Mouse (Mus musculus) limb, embryonic 10.5 days (tissue): Measurements from ENCODE around the gene Dgcr2. TPM values are rescaled to one million over a fixed set of nuclear protein-coding genes. Genes with fewer than 3 reads are reported as not detected.

Source experiments
- DNase-seq: peaks from one replicate; pipeline ENCODE4 v3.0.0-alpha.2; 2017; ENCODE audit warnings: low spot score
- H3K27ac ChIP-seq: fragments of 300-500 bp; sonication (generic); 2 replicates; pipeline ENCODE4 v1.5.1; 2016; ENCODE audit warnings: mild to moderate bottlenecking
- H3K27me3 ChIP-seq: fragments of 300-500 bp; sonication (generic); 2 replicates; pipeline ENCODE4 v1.6.1; 2016; ENCODE audit warnings: low read depth, mild to moderate bottlenecking; ENCODE audit not compliant: poor library complexity, severe bottlenecking
- H3K36me3 ChIP-seq: fragments of 300-500 bp; sonication (generic); 2 replicates; pipeline ENCODE4 v1.6.1; 2016; ENCODE audit warnings: mild to moderate bottlenecking, moderate library complexity
- H3K4me1 ChIP-seq: fragments of 300-500 bp; sonication (generic); 2 replicates; pipeline ENCODE4 v1.6.1; 2016
- H3K4me3 ChIP-seq: fragments of 300-500 bp; sonication (generic); 2 replicates; pipeline ENCODE4 v1.5.1; 2016; ENCODE audit warnings: mild to moderate bottlenecking, moderate library complexity
- H3K9me3 ChIP-seq: fragments of 300-500 bp; sonication (generic); replicated peaks from 2 replicates; pipeline ENCODE4 v1.6.1; 2016; ENCODE audit warnings: mild to moderate bottlenecking
- WGBS: fragments of 180-500 bp; shearing (Covaris S2); methylation state at CpG from one replicate; pipeline ENCODE4 v1.1.7; 2016; 5-methylcytosine and 5-hydroxymethylcytosine counted together
- polyA plus RNA-seq: library from polyadenylated mRNA; unstranded; fragments of >200 nt; fragmentation: Nextera tagmentation; extraction: Ambion mirVana; gene quantifications from 2 replicates; pipeline ENCODE4 v1.2.1, GENCODE M21; 2016

Dgcr2 gene
- polyA plus RNA-seq, 1 experiment from 2014 or later, result 116 TPM

DNA sequence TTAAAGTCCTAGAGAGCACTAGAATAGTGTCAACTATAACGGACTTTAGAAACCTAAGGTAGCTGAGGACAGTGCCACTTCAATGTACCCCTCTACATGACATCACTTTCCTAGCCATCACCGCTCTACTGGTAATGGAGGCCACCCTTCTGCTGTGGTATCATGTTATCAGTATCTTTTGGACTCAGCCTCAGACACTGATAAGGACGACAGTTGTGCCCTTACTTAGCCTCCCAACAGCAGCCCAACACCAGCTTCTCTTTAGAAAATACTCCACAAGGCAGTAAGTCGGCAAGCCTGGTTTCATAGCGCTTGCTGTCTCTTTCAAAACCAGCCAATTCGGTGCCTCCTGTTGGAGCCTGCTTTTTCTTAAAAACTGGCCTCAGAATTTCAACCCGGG, 63.8 kb downstream of the Dgcr2 start:
- Histone ChIP-seq H3K36me3 (peaks cover 4% of the 10 kb centered on the region; the same call in 1 of the 2 replicates), H3K4me1 (peaks cover 50% of the 10 kb centered on the region), H3K4me3 (peak overlapping the region; percentile 79), H3K27me3 (peaks cover 85% of the 10 kb centered on the region), H3K27ac (no peak overlapping the region; the same call in 1 of the 2 replicates), H3K9me3 (no peaks in the 10 kb centered on the region)
- no peak for DNase-seq
- WGBS, result 56% methylated on average over 7 of the region's 7 CpGs

DNA sequence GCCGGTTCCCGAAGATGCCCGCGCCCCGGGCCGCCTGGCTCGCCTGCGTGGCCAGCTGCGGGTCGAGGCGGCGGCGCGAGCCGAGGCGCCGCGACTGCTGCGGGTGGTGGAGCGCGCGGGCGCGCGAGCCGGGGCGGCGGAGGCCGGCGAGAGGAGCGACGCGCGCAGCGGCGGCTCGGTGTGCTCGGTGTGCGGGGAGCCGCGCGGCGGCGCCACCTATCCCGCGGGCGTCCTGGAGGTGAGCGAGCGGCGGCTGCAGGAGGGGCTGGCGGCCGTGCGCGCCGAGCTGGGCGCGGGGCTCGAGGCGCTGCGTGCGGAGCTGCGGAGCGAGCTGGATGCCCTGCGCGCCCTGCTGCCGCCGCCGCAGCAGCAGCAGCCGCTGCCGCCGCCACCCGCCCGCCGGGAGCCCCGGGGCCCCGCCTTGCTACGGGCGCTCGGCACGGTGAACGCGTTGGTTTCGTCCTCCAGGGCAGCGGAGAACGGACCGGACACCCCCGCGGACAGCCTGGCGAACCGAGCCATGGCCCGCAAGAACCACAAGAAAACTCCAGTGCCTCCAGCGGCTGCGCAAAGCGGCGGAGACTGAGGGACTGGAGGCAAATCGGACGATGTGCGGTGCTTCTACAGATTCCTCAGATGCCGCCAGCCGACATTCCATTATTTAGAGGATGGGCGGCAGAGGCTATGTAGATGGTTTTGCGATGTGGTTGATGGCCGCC, 64.5 kb downstream of the Dgcr2 start:
- H3K27me3 ChIP-seq, result peaks cover 88% of the 10 kb centered on the region
- H3K9me3 ChIP-seq, result no peaks in the 10 kb centered on the region
- peaks cover 57% of the 10 kb centered on the region for H3K4me1 ChIP-seq
- WGBS, result 7% methylated on average over 103 of the region's 103 CpGs
- H3K4me3 ChIP-seq, result peak overlapping the region; percentile 79
- peaks cover 4% of the 10 kb centered on the region; the same call in 1 of the 2 replicates for H3K36me3 ChIP-seq
- H3K27ac ChIP-seq, result peak overlapping the region; percentile 91
- DNase-seq, result peak; percentile 73

DNA sequence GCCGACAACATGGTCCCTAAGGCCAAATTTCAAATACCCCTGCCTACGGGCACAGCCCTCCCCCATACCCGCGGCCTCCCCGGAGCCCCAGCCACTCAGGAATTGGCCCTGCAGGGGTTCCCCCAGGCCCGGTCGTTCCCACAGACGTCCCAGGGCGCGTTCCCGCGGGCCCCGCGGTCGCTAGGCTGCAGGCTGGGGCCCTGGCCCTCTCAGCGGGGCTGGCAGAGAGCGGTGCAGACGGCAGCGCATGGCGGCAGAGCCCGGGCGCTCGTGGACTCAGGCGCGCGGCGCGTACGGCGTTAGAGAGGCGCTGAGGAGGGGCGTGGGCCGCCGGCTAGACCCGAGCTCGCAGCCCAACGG, 65.1 kb downstream of the Dgcr2 start:
- WGBS, result under 1% methylated on average over 37 of the region's 37 CpGs

DNA sequence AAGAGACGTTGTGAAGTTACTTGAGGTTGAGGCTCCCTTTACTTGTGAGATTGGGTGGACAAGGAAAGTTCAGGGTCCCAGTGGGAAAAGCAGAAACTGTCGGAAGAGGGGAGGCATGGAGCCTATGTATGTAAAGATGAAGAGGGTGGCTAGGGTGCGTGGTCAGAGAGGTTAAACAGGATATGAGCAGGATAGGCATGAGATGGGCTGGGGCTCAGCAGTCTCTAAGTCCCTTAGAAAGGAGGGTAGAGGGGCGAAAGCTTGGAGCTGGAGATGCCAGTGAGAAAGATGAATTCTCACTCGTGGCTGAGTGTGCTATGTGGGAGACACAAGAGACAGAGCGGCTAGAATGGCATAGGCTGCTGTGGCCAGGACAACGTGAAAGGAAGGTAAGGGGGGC, 65.5 kb downstream of the Dgcr2 start, which contains the start of gene B830017H08Rik:
B830017H08Rik (plus strand) TSS at position 301 of the 400 bp plus-strand sequence.
- DNase-seq, result no peak
- no peaks in the 10 kb centered on the region for H3K9me3 ChIP-seq
- H3K4me3 ChIP-seq, result peak within 1 kb of the TSS; percentile 79
- H3K27me3 ChIP-seq, result peaks cover 89% of the 10 kb centered on the region
- peak within 1 kb of the TSS; percentile 91 for H3K27ac ChIP-seq
- H3K36me3 ChIP-seq, result peaks cover 2% of the 10 kb centered on the region; the same call in 1 of the 2 replicates
- H3K4me1 ChIP-seq, result peaks cover 67% of the 10 kb centered on the region
- WGBS, result 30% methylated on average over 7 of the region's 7 CpGs

More for the DNA sequence above, 65.1 kb downstream of the Dgcr2 start:
- Histone ChIP-seq H3K9me3 (no peaks in the 10 kb centered on the region), H3K4me1 (peaks cover 62% of the 10 kb centered on the region), H3K27ac (peak overlapping the region; percentile 91), H3K27me3 (peaks cover 88% of the 10 kb centered on the region), H3K4me3 (peak overlapping the region; percentile 79), H3K36me3 (peaks cover 4% of the 10 kb centered on the region; the same call in 1 of the 2 replicates)
- DNase-seq, result peak; percentile 74

DNA sequence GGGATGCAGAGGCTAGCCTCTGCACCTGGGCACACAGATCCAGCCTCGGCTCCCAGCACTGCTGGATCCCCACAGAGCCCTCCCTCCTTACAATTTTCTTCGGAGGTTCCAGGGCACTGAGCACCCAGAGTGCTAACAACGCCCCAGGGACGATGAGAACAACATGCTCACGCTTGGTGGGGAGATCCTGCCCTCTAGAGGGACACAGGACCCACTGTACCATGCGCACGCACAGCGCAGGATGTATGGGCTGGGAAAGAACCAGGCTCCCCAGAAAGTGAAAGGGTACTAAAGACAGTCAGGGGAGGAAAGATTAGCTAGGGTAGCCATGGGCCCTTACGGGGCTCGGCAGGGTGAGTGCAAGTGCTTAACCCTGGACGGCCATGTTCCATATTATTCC, 66.6 kb downstream of the Dgcr2 start:
- H3K27me3 ChIP-seq, result peaks cover 78% of the 10 kb centered on the region
- WGBS, result 18% methylated on average over 11 of the region's 11 CpGs
- H3K4me3 ChIP-seq, result no peak overlapping the region
- H3K9me3 ChIP-seq, result no peaks in the 10 kb centered on the region
- peaks cover 77% of the 10 kb centered on the region for H3K4me1 ChIP-seq
- no peaks in the 10 kb centered on the region for H3K36me3 ChIP-seq
- peak overlapping the region; percentile 70 for H3K27ac ChIP-seq
- DNase-seq, result peak; percentile 44

DNA sequence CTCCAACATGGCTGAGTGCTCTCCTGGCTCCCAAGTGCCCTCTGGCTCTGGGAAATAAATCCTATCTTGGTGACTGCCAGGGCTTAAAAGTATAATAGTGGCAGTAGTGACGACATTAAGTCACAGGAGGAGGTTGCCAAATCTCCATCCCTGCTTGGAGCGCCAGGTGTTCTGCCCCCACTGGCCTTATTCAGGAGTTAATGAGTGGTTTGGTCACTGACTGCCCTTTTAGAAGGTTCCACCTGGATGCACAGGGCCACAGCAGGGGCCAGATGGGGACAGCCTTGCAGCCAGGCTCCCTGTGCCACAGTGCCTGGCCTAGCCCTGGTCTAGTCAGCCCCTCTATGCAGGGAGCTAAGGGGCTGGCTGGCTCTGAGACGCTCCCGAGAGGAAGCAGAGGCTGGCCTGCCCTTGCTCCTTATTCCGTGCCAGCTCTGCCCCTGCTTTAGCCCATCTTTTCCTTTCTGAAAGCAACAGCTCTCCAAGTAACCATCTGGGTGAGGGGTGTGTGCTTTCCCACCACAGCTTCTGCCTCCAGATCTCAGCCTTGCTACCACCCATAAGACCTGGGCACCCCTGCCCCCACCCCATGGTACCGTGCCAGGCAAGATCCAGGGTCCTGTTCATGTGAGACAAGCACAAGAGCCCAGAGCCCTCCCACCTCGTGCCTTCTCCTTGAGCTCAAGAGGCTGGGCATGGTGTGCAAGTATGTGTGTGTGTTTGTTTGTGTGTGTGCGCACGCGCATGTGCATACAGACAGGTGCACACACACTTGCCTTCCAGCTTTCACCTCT, 67.8 kb downstream of the Dgcr2 start:
- Histone ChIP-seq H3K27ac (peak overlapping the region; percentile 70), H3K9me3 (no peaks in the 10 kb centered on the region), H3K4me1 (peaks cover 81% of the 10 kb centered on the region), H3K4me3 (no peak overlapping the region), H3K27me3 (peaks cover 66% of the 10 kb centered on the region), H3K36me3 (no peaks in the 10 kb centered on the region)
- DNase-seq, result no peak
- WGBS, result 69% methylated on average over 10 of the region's 10 CpGs

DNA sequence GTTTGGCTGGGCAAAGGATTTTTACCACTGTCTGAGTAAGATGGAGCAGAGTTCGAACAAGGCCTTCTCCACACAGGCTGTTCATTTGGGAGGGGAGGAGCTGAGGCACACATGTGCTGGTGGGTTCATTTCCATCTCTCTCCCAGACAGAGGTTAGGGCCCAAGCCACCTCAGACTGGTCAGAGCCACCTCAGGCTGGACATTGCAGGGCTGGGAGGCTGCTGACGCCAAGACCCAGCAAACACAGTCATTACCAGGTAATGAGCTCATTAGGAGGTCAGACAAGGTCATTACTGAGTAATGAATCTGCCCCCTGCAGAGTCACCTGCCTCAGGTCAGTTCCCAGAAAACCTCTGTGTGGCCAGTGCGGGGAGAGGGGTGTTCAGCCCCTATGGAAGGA, 69.5 kb downstream of the Dgcr2 start:
- peak; percentile 71 for DNase-seq
- Histone ChIP-seq H3K27ac (peak overlapping the region; percentile 76), H3K4me3 (no peak overlapping the region), H3K9me3 (no peaks in the 10 kb centered on the region), H3K4me1 (peaks cover 74% of the 10 kb centered on the region), H3K36me3 (no peaks in the 10 kb centered on the region), H3K27me3 (peaks cover 49% of the 10 kb centered on the region)
- WGBS, result 45% methylated on average over 3 of the region's 3 CpGs

DNA sequence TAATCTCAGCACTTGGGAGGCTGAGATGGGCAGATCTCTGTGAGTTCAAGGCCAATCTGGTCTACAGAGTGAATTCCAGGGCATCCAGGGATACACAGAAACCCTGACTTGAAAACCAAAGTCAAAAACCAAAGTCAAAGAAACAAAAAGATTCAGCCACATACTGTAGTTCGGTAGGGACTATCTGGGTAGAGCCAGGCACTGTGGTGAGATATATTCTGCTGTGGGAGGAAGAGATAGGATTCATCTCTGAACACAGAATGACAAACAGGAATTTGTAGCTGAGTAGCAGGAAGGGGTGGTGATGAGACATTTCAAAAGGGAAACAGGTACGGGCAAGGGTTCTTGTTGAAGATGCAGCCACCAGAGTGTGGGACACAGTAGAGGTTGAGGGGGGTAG, 70.1 kb downstream of the Dgcr2 start:
- 81% methylated on average over 2 of the region's 2 CpGs for WGBS
- no peak for DNase-seq
- peak overlapping the region; percentile 76 for H3K27ac ChIP-seq
- H3K9me3 ChIP-seq, result no peaks in the 10 kb centered on the region
- no peaks in the 10 kb centered on the region for H3K36me3 ChIP-seq
- H3K4me3 ChIP-seq, result no peak overlapping the region
- H3K27me3 ChIP-seq, result peaks cover 45% of the 10 kb centered on the region
- H3K4me1 ChIP-seq, result peaks cover 67% of the 10 kb centered on the region

DNA sequence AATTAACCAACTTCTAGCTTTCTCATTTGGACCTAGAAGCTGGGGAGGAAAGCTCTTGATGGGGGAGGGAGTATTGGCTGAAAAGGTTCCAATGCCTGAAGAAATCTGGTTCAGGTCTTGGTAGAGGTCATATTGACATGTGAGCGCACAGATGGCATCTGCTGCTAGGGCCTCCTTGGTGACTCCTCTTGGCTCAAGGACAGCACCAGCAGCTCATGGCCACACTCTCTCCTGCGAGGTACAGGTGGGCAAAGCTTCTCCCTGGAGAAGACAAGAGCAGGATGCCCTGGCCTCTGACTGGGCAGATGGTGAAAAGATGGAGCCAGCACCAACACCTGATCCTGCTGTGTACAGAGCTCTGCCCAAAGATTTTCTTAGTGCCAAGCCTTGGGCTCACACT, 71.9 kb downstream of the Dgcr2 start:
- H3K9me3 ChIP-seq, result no peaks in the 10 kb centered on the region
- 78% methylated on average over 2 of the region's 2 CpGs for WGBS
- peaks cover 28% of the 10 kb centered on the region for H3K27me3 ChIP-seq
- H3K27ac ChIP-seq, result no peak overlapping the region
- H3K4me1 ChIP-seq, result peaks cover 51% of the 10 kb centered on the region
- no peak overlapping the region for H3K4me3 ChIP-seq
- H3K36me3 ChIP-seq, result no peaks in the 10 kb centered on the region
- no peak for DNase-seq

DNA sequence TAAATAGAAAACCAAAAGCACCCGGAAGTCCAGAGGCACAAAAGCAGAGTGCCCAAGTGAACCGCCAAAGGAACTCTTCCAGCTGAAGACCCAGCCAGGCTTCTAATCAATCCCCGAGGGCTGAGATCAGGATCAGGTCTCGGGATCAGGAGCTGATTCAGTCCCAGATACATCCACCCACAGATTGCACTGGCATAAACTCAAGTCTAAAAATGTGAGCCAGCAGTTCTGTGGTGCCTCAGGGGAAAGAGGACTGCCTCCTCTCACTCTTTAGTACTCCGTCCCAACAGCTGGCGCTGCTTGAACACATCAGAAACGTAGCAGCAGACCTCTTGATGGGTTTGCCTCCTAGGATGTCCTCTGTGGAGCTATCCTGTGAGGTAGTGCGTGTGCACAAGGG, 81.8 kb downstream of the Dgcr2 start:
- peaks cover 53% of the 10 kb centered on the region for H3K27me3 ChIP-seq
- DNase-seq, result no peak
- H3K9me3 ChIP-seq, result no peaks in the 10 kb centered on the region
- 0 out of 2 replicates have a peak overlapping the region, but pooled peaks have one; percentile 60 for H3K4me3 ChIP-seq
- 80% methylated on average over 8 of the region's 8 CpGs for WGBS
- H3K36me3 ChIP-seq, result no peaks in the 10 kb centered on the region
- peak overlapping the region; percentile 89; the same call in 1 of the 2 replicates for H3K27ac ChIP-seq
- peaks cover 16% of the 10 kb centered on the region for H3K4me1 ChIP-seq

DNA sequence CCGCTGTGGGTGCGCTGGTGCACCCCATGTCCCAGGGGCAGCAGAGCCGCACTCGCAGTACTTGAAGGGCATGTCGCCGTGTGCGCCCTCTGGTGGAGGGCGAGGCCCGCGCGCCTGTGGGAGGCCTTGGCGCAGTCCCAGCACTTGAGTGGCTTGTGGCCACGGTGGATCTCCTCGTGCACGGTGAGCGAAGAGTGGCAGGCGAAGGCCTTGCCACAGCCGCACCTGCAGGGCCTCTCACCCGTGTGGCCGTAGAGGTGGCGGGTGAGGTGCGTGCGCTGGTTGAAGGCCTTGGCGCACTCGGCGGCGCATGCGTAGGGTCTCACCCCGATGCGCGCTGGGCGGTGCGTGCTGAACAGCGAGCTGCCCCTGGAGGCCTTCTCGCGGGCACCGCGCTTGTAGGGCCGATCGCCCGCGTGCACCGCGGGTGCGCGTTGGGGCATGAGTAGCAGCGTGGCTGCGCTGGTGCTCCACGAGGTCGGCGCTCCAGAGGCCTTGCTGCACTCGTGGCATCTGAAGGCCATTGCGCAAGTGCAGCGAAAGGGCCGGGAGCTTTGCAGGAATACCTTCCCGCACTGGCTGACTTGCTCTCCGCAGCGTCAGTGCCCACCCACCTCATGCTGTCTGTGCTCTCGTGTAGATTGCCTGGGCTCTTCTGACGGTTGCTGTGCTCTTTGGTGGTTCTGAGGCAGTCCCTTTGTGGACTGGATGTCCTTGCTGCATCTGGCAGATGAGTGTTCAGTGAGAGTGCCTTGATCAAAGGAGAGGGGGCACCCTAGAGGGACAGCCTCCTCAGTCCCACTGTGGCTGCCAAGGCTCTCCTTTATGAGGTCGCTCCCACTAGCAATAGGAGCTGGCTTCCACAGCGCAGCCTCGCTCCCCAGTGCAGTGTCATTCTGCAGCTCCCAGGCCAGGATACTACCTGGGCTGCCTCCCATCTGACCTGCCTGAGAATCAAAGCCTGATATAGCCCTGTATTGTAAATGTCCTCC, 82.7 kb downstream of the Dgcr2 start:
- peaks cover 19% of the 10 kb centered on the region for H3K4me1 ChIP-seq
- no peaks in the 10 kb centered on the region for H3K9me3 ChIP-seq
- 1% methylated on average over 63 of the region's 63 CpGs for WGBS
- H3K36me3 ChIP-seq, result no peaks in the 10 kb centered on the region
- peak; percentile 90 for DNase-seq
- peak overlapping the region; percentile 89 for H3K27ac ChIP-seq
- peak overlapping the region; percentile 60 for H3K4me3 ChIP-seq
- H3K27me3 ChIP-seq, result peaks cover 50% of the 10 kb centered on the region

DNA sequence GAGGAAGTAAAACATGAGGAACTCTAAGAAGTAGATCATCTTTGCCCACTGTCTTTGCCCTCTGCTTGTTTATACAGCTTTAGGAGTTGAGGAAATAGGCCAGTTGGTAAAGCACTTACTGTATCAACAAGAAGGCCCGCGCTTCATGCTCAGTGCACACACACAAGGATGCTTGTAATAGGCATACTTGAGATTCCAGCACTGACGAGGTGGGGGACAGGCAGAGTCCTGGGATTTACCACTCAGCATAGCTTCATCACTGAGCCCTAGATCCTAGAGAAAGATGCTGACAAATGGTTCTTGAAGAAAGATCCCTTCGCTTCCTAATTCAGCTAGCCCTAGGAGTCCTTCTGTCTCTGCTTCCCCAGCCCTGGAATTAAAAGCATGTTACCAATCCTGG, 85.2 kb downstream of the Dgcr2 start:
- peaks cover 47% of the 10 kb centered on the region for H3K27me3 ChIP-seq
- no peak overlapping the region for H3K27ac ChIP-seq
- DNase-seq, result no peak
- WGBS, result 59% methylated on average over 4 of the region's 4 CpGs
- H3K4me3 ChIP-seq, result no peak overlapping the region
- H3K4me1 ChIP-seq, result peaks cover 43% of the 10 kb centered on the region
- H3K36me3 ChIP-seq, result peaks cover 5% of the 10 kb centered on the region; the same call in 1 of the 2 replicates
- H3K9me3 ChIP-seq, result no peaks in the 10 kb centered on the region
